In the genomic region with DNA sequence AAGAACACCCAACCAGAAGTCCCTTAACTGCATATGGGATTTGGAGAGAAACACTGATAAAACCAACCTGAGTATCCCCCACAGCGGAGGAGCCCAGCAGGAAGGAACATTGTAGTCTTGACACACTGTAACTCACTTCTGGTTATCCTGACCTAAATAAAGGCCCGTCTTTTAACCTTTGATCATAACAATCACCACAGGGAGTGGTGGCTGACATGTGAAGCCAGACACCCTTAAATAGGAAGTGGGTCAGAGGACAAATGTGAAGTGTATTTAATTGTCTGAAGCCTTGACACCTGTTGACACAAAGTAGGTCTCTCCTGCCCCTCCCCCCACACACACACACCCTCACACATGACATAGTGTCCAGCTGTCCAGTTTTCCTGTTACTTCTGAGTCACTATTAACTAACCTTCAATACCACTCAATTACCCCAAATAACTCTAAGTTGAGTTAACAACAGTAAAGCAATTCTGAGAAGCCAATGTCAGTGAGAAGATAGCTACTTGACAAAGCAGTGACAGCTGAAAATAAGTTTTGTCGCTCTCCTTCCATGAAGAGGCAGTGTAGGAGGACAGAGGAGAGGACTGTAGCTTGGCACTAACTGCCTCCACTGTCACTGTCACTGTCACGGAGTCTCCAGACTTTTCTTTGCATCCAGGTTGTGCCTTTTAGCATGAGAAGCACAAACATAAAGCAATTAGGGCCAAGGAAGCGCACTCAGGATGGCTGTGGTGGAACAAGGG, we compare ENCODE assay signal across 22 mouse cellular contexts.
DNase-seq lines count a peak whose midpoint lies in the region; ATAC-seq and TF ChIP-seq lines count a peak whose summit lies in the region.
"Had no signal": no experiment of that assay in that cellular context is flagged by ENCODE, and none has a peak within 500 bp of the region (broad histone marks: within the 10 kb centered on the region; RNA-seq: fewer than 3 reads in every experiment).

No protein-coding gene starts in this region.

- no peak for TF ChIP-seq CTCF in gastrocnemius, adult 2 months (IDR thresholded peaks at IDR 0.05)

- DNase-seq in embryo, embryonic 10.5 days (ENCODE audit: low spot score), result peak; percentile 8
- no peak for DNase-seq in embryo, embryonic 9.5 days (ENCODE audit: extremely low spot score)
- peak; percentile 24 to 30 for DNase-seq in kidney, postnatal 36 days
- DNase-seq in kidney, adult 11 months, result no peak
- peak; percentile 24 for DNase-seq in retina, embryonic 14.5 days (ENCODE audit: low spot score)
- no peak for DNase-seq in gastrocnemius, adult 2 months
- DNase-seq: adrenal gland, postnatal 36 days; cerebellum, adult 9-10 months; gastrocnemius, postnatal 14 days; heart, adult 18-20 months; heart, postnatal 14 days; lung, adult 18-20 months; right cerebral cortex, postnatal 25 days; spleen, adult 18-20 months had no signal

- no peak overlapping the region for H3K27ac ChIP-seq in intestine, embryonic 15.5 days
- no peak overlapping the region for H3K27ac ChIP-seq in gastrocnemius, adult 2 months
- H3K27ac ChIP-seq: embryonic facial prominence, embryonic 13.5 days; forebrain, embryonic 13.5 days; heart, embryonic 13.5 days had no signal

- no peaks in the 10 kb centered on the region for H3K27me3 ChIP-seq in intestine, embryonic 15.5 days (replicated peaks)
- H3K27me3 ChIP-seq: embryonic facial prominence, embryonic 13.5 days; forebrain, embryonic 13.5 days; heart, embryonic 13.5 days; hindbrain, embryonic 12.5 days had no signal

- WGBS in intestine, embryonic 15.5 days, result 72% methylated on average over 5 of the region's 5 CpGs

- H3K4me2 ChIP-seq in intestine, embryonic 15.5 days (replicated peaks), result no peak overlapping the region
- H3K4me2 ChIP-seq: embryonic facial prominence, embryonic 13.5 days; heart, embryonic 13.5 days; hindbrain, embryonic 12.5 days; liver, embryonic 11.5 days had no signal

- intact Hi-C loops in gastrocnemius, adult 2 months (cut with DNase I), result no loop called here

- no peaks in the 10 kb centered on the region for H3K4me1 ChIP-seq in intestine, embryonic 15.5 days (replicated peaks)
- H3K4me1 ChIP-seq: heart, embryonic 13.5 days had no signal

- H3K9ac ChIP-seq in intestine, embryonic 15.5 days, result no peak overlapping the region
- H3K9ac ChIP-seq: embryonic facial prominence, embryonic 13.5 days; forebrain, embryonic 13.5 days; heart, embryonic 13.5 days; hindbrain, embryonic 12.5 days had no signal

- peak; percentile 36; the same call in 1 of the 2 replicates for ATAC-seq in intestine, embryonic 15.5 days
- no peak for ATAC-seq in CD4-positive, CD25-positive, alpha-beta regulatory T cell, adult 4 months

- no peaks in the 10 kb centered on the region for H3K9me3 ChIP-seq in intestine, embryonic 15.5 days
- H3K9me3 ChIP-seq: embryonic facial prominence, embryonic 13.5 days; forebrain, embryonic 13.5 days; heart, embryonic 13.5 days; hindbrain, embryonic 12.5 days had no signal

- H3K4me3 ChIP-seq in intestine, embryonic 15.5 days (replicated peaks), result no peak overlapping the region
- H3K4me3 ChIP-seq in gastrocnemius, adult 2 months, result no peak overlapping the region
- H3K4me3 ChIP-seq: embryonic facial prominence, embryonic 13.5 days; erythroblast, embryonic 14.5 days; forebrain, embryonic 13.5 days; heart, embryonic 13.5 days; hindbrain, embryonic 12.5 days had no signal

- no peaks in the 10 kb centered on the region for H3K36me3 ChIP-seq in intestine, embryonic 15.5 days
- H3K36me3 ChIP-seq: embryonic facial prominence, embryonic 13.5 days; heart, embryonic 13.5 days; hindbrain, embryonic 12.5 days had no signal

Comparison
In these comparisons a context has a peak if more than half of its experiments do, and no peak if none do; other contexts are left out.
1. DNase-seq: peak in embryo, embryonic 10.5 days (single experiment), kidney, postnatal 36 days (2 of 2) and retina, embryonic 14.5 days (single experiment); none in embryo, embryonic 9.5 days (single experiment), kidney, adult 11 months (single experiment) and gastrocnemius, adult 2 months (single experiment).